ENCODE assay signal across 8 mouse cellular contexts in genomic region chr1:54194183-54194953, GRCm38 (mm10). TPM values are rescaled to one million over a fixed set of nuclear protein-coding genes. Genes with fewer than 3 reads are reported as not detected.
DNase-seq lines count a peak whose midpoint lies in the region; ATAC-seq and TF ChIP-seq lines count a peak whose summit lies in the region.

No protein-coding gene starts in this region.

- H3K4me1 ChIP-seq in E14TG2a.4 (replicated peaks; ENCODE audit: low read depth, low read length) = no peaks in the 10 kb centered on the region; the same call in 1 of the 2 replicates
- H3K4me1 ChIP-seq in forebrain, embryonic 15.5 days = peaks cover 8% of the 10 kb centered on the region
- H3K4me1 ChIP-seq in liver, embryonic 16.5 days (ENCODE audit: control insufficient read depth, low read depth, low read length) = no peaks in the 10 kb centered on the region

- TF ChIP-seq CTCF in E14TG2a.4 (conservative IDR thresholded peaks at IDR 0.05; ENCODE audit: low read length) = no peak
- TF ChIP-seq CTCF in layer of hippocampus, adult 2 months (conservative IDR thresholded peaks at IDR 0.05) = 0 out of 2 replicates have a peak, but pooled peaks have one; percentile 9

- peak overlapping the region; percentile 85 for H3K4me3 ChIP-seq in E14TG2a.4 (replicated peaks; ENCODE audit: low read length)
- peak overlapping the region; percentile 89 for H3K4me3 ChIP-seq in forebrain, embryonic 15.5 days
- peak overlapping the region; percentile 81 for H3K4me3 ChIP-seq in layer of hippocampus, adult 2 months
- H3K4me3 ChIP-seq in liver, embryonic 16.5 days (ENCODE audit: low read depth, low read length) = peak overlapping the region; percentile 57

- H3K9me3 ChIP-seq in E14TG2a.4 (ENCODE audit: low read length) = no peaks in the 10 kb centered on the region
- H3K9me3 ChIP-seq in forebrain, embryonic 15.5 days = no peaks in the 10 kb centered on the region
- no peaks in the 10 kb centered on the region for H3K9me3 ChIP-seq in liver, embryonic 16.5 days (replicated peaks; ENCODE audit: control insufficient read depth, low read length)

- peak; percentile 72 for DNase-seq in cerebellum, adult 11 months
- peak; percentile 55 to 71 for DNase-seq in heart, postnatal 10 days
- peak; percentile 61 for DNase-seq in layer of hippocampus, adult 2 months (ENCODE audit: low spot score in 2 of 2)
- DNase-seq in ovary, postnatal 10 days (ENCODE audit: low spot score) = peak; percentile 21
- DNase-seq in urinary bladder, postnatal 36 days (ENCODE audit: low spot score in 2 of 2) = peak; percentile 8 to 9

- H3K36me3 ChIP-seq in E14TG2a.4 (ENCODE audit: insufficient read depth, low read length) = no peaks in the 10 kb centered on the region
- no peaks in the 10 kb centered on the region for H3K36me3 ChIP-seq in forebrain, embryonic 15.5 days
- H3K36me3 ChIP-seq in liver, embryonic 16.5 days (ENCODE audit: control insufficient read depth, insufficient read depth) = no peaks in the 10 kb centered on the region

- peak overlapping the region; percentile 93 for H3K27ac ChIP-seq in forebrain, embryonic 15.5 days (replicated peaks)
- H3K27ac ChIP-seq in layer of hippocampus, adult 2 months = peak overlapping the region; percentile 95
- no peak overlapping the region for H3K27ac ChIP-seq in liver, embryonic 16.5 days (ENCODE audit: low read length)

- H3K27me3 ChIP-seq in E14TG2a.4 (ENCODE audit: insufficient read depth, low read length) = peaks cover 60% of the 10 kb centered on the region
- H3K27me3 ChIP-seq in forebrain, embryonic 15.5 days = peaks cover 3% of the 10 kb centered on the region; the same call in 1 of the 2 replicates
- H3K27me3 ChIP-seq in liver, embryonic 16.5 days (ENCODE audit: control insufficient read depth, insufficient read depth, low read depth, low read length) = peaks cover 33% of the 10 kb centered on the region

- peak overlapping the region; percentile 59 for H3K4me2 ChIP-seq in forebrain, embryonic 15.5 days (replicated peaks)
- H3K4me2 ChIP-seq in liver, embryonic 16.5 days (ENCODE audit: low read depth, low read length) = peak overlapping the region; percentile 68

- H3K9ac ChIP-seq in forebrain, embryonic 15.5 days (replicated peaks) = peak overlapping the region; percentile 74
- no peak overlapping the region for H3K9ac ChIP-seq in liver, embryonic 16.5 days (ENCODE audit: low read depth, low read length)

- ATAC-seq in forebrain, embryonic 15.5 days (replicated peaks) = peak; percentile 92
- no peak for ATAC-seq in liver, embryonic 16.5 days (ENCODE audit: low read depth)

- 0% methylated on average over 96 of the region's 104 CpGs for WGBS in forebrain, embryonic 15.5 days
- WGBS in liver, embryonic 16.5 days (ENCODE audit: insufficient replicate concordance) = under 1% methylated on average over 96 of the region's 104 CpGs

- intact Hi-C loops in heart, postnatal 10 days (cut with DNase I) = loop anchor here (5.0 kb wide), 2 partner anchors 152 to 287 kb away; no protein-coding TSS in a partner anchor

RNA-seq across cellular contexts. Expression of gene Hecw2, which starts 0.6 kb away (rescaled TPM):
- 4.3 TPM in 2 replicates for polyA plus RNA-seq in forebrain, embryonic 15.5 days (2015; fragmentation: Nextera tagmentation; extraction: Ambion mirVana)
- 10 to 100 TPM; 12.2 to 19.4 TPM for total RNA-seq in heart, postnatal 10 days (2021)
- 10 to 100 TPM; 22.2 to 26.5 TPM for total RNA-seq in layer of hippocampus, adult 2 months (2021)
- 0.41 and 0.51 TPM in 2 replicates for polyA plus RNA-seq in liver, embryonic 16.5 days (2015; fragmentation: Nextera tagmentation; extraction: Ambion mirVana)

RNA-seq across cellular contexts. Expression of gene Ccdc150, which starts 56.1 kb away (rescaled TPM):
- 0.18 TPM in 1 of 2 replicates, not detected in the other for polyA plus RNA-seq in forebrain, embryonic 15.5 days (2015; fragmentation: Nextera tagmentation; extraction: Ambion mirVana)
- total RNA-seq in heart, postnatal 10 days (2021) = under 1 TPM; 0.60 to 0.79 TPM
- under 1 TPM; 0.20 to 0.22 TPM for total RNA-seq in layer of hippocampus, adult 2 months (2021)
- 0.09 and 0.13 TPM in 2 replicates for polyA plus RNA-seq in liver, embryonic 16.5 days (2015; fragmentation: Nextera tagmentation; extraction: Ambion mirVana)

Comparison
In these comparisons a context has a peak if more than half of its experiments do, and no peak if none do; other contexts are left out.
1. DNase-seq: peak in every context shown above with its lines; median percentile 72 in cerebellum, adult 11 months; 63 in heart, postnatal 10 days; 61 in layer of hippocampus, adult 2 months; 21 in ovary, postnatal 10 days; 8 in urinary bladder, postnatal 36 days.